Mouse (Mus musculus) retina, adult 2 months (tissue): ENCODE measurements at regions not wholly inside any gene's neighbourhood (a gene's known extent, or its start where the extent isn't known, plus 50 kb on each side); places are given as distances from the start of the nearest gene placed in this dataset.

Source experiments
- DNase-seq: peaks from one replicate; pipeline ENCODE4 v3.0.0-alpha.2; 2012; ENCODE audit warnings: low read depth, low spot score

DNA sequence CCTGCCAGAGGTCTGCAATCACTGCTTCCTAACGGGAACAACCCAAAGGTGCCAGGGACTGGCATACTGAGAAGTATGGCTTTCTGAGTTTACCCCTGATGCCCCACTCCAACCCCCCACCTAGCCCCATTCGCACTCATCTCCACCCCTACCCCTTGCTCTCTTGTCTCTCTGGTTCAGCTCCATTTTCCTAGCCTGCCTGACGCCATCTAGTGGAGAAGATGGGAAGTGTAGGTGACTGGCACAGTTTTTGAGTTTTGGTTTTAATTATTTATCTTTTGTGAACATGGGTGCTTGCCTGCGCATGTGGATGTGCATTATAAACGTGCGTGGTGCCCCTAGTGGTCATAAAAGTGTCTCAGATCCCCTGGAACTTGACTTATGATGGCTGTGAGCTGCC is 352.3 kb upstream of the Hs6st1 start:
- DNase-seq = no peak

DNA sequence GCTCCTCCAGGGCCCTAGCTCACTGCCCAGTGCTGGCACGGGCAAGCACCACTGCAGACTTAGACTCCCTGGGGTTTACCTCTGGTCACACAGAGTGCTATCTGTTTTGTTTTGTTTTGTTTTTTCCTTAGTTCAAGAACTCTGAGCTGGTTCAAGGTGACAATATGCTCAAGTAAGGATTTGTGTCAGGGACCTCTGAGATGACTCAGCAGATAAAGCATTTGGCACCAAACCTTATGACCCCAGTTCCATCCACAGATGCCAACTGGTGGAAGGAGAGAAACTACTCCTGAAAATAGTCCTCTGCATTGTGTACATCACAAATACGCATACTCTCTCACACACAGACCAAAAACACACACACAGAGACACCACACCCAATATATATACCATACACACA is 351.0 kb upstream of the Hs6st1 start:
- DNase-seq = no peak

DNA sequence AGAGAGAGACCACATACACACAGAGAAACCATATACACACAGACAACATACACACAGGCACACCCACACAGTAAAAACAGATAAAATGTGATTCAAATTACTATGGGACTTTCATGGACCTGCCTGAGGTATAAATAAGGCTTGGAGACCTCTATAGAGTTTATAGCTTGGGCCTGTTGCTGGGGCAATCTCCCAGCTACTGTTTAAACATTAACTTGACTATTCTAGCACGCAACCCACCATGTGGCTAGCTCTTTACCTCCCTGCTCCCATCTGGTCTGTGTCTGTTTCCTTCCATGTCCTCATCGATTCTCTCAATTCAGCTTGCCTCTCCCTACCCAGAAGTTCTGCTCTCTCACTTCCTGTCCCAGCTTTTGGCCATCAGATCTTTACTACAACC is 350.5 kb upstream of the Hs6st1 start:
- DNase-seq = no peak

DNA sequence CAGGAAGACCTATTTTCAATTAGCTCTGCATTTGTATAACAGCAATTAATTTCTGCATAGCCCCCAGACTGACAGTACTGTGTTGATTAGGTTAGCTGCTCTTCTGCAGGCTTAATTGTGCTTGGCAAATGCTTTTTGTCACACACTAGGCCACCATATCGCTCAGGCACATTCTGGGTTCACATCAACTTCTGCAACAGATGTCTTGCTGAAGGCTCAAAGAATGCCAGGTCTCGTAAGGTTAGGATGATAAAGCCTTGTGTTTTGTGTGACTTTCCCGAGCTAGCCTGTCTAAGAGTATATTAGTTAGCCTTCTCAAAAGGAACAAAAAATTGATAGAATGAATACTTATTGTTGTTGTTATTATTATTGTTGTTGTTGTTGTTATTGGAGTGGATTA is 348.1 kb upstream of the Hs6st1 start:
- no peak for DNase-seq

DNA sequence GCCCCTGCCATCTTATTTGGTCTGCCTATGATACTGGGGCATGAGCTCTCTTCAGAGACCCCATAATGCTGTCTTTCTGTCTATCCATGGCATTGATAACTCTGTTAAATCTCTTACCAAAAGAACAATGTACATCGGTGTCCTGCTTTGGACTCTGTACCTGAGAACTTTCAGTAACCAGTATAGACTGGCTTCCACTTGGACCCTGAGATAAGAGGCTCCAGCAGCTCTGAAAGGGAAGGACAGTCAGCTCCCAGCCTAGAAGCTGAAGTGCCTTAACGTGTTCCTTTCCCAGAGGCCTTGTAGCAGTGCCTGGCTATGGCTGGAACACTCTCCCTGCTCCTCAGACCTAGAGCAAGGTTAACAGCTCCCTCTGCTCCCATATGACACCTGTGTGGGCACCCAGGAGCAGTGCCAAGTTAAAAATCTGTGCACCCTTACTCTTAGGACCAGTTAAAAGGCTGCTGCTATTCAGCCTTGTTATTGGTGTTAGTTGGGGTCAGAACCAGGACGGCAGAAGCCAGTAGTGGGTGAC is 343.8 kb upstream of the Hs6st1 start:
- no peak for DNase-seq

DNA sequence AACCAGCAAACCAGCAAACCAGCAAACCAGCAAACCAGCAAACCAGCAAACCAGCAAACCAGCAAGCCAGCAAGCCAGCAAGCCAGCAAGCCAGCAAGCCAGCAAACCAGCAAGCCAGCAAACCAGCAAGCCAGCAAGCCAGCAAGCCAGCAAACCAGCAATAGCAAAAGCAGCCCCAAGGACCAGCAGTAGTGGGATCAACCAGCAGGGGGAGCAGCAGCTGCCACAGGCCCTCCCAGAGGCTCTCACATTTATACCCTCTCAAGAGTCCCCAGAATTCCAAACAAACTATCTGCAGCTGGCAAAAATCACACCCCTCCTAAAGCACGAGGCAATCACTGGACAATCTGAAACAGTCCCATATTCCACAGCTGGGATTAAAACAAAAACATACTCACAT is 341.6 kb upstream of the Hs6st1 start:
- DNase-seq = no peak

DNA sequence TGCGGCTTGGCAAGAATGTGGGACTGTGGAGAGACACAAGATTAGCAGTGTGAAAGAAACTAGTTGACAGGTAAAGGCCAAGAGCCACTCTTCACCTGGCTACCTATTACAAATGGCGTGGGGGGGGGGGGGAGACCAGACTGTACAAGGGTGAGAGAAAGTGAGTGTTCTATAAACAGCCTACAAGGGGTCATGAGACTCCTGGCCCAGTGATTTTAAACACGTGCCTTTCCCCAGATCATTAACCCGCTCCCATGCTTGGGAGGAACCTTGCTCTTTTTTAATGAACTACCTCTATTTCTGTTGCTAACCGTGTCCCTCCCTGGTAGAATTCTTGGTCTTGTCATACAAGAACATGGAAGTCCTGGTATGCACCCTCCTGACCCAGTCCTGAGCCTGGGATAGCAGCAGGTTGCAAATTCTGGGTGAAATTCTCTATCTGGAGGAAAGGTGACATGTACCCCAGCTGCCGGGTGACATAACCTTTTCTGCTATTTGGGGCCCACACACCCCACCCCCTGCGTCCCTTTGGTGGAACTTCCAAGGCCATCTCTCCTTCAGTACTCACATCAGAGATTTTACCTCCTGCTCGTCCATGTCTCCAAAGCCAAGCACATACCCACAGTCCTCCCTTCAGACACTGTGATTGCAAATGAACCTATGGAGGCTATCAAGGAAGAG is 340.8 kb upstream of the Hs6st1 start:
- no peak for DNase-seq

DNA sequence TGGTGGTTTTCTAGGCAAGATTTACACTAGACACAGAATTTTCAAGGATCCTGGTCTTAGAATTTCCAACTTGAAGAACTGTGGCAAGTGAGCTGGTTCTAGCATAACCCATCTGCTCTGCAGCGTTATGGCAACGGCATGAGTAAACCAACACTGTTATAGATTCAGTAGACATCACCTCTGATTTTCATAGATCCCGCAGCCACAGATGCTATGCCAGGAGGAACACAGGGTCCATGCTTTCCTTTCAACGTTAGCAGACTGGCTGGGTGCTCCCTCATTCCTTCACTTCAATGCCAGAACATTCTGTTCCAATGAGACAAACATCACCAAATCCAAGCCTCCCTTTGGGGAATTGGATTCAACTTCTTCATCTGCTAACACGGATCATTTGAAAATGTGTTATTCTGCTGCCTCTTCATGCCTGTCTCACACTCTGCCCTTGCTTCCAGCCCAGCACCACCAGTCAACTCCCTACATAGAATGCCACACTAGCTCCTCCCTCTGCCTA is 338.4 kb upstream of the Hs6st1 start:
- no peak for DNase-seq

DNA sequence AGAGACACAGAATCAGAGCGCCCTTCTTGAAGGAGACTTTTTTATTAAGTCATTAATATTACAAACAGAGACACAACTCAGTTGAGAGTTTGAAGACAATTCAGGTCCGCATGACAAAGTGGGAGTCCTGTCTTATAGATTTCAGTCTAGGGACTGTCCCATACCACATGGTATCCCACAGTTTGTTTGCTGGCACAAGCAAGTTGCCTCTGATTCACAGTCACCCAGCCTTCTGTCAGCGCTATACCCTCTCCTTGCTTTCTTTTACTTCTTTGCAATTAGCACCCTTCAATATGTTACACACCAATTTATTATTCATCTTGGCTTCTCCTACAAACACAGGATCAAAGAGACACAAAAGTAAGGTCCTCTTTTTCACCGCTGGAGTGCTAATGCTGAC is 337.9 kb upstream of the Hs6st1 start:
- no peak for DNase-seq

DNA sequence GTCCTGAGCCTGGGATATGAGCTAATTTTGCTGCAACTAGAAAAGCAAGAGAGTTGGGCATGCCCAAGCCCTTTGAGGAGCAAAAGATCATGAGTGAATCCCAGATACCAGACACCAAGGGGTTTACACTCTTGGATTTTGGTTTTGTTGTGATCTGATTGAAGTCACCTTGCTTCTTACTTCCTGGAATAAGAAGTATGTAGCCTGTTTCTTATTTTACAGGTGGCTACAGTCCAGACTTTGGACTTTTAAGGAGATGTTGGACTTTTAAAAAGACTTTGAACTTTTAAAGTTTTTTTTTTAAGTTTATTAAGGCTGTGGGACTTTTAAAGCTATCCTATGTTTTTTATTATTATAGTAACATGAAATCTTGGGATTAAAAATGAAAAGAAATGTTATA is 332.0 kb upstream of the Hs6st1 start:
- DNase-seq = no peak

DNA sequence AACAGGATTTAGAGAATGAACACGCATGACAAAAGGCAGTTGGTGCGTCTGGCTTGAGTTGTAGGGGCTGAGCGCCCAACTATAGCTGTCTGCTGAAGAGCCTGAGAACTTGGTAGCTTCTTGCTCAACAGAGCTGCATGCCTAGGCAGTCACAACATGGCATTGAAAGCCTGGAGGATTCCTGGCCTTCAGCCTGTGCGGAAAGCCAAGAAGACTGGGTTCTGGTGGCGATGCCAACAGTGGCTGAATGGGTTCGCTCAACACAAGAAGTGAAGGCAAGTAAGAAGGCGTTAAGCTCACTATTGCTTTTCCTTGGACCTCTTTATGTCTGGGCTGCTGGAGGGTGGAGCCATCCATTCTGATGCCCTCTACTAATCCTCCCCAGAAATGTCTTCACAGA is 318.6 kb upstream of the Hs6st1 start:
- no peak for DNase-seq

DNA sequence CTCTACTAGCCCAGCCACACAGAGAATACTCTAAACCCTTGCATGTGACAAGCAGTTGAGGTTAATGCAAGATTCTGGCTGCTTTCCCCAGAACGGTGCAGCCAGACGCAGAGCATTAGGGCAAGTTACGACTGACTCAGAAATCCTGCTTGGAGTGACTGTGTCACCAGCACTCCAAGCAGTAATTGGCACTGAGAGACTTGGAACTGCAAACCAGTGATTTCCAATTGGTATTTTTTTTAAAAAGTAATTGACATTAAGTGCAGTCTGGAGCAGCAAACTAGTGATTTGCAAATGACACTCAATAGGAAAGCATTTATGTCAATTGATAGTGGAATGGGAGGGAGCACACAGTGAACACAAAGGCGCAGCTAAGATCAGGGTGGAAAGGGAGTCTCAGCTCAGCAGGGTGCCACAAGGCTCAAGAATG is 318.1 kb upstream of the Hs6st1 start:
- no peak for DNase-seq

DNA sequence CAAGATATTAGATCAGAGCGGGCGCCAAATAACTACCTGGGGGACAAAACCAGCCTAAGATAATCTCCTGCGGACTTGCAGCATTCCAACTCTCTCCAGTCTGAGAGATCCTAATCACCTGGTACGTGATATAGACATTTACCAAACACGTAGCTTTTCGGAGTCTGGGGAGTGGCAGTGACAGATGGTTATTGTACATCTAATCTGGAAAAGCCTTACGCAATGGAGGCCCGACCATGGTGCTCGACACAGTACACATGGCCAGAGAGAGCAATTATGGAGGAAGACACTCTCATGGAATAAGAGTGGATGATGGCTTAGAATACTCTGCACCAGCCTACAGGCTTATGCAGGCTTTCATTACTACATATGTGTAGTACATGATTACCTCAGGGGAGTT is 315.6 kb upstream of the Hs6st1 start:
- DNase-seq = no peak

DNA sequence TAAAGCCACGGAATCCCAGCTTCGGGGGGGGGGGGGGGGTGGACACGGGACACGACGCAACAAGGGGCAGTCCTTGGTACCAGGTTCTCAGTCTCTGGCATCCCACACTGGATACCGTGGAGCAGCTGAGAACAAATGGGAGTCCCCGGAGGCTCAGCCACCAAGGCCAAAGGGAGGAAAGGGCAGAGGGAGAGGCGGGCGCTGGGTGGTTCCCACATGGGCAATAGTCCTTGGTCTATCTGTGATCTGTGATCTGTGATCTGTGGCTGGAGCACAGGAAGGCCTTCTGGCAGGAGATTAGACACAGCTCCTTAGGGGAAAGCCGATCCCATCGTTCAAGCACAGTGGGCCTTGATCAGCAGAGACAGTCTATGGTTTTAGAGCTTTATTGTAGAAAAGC is 314.0 kb upstream of the Hs6st1 start:
- no peak for DNase-seq

DNA sequence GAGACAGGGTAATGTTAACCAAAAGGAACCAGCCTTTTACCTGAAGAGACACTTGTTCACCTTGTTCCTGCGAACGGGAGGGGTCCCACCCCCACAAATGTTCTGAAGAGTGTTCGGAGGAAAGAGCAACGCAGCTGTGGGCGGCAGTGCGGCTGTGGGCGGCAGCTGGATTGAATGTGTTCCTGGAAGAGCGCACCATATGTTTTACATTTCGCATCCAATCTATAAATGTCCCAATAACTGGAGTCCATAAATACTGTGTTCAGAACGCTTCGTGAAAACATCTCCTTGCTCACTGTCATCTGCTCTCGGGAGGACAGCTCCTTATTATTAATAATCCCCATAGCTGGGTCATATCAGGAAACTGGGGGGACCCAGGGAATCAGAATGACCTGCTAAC is 309.2 kb upstream of the Hs6st1 start:
- no peak for DNase-seq

DNA sequence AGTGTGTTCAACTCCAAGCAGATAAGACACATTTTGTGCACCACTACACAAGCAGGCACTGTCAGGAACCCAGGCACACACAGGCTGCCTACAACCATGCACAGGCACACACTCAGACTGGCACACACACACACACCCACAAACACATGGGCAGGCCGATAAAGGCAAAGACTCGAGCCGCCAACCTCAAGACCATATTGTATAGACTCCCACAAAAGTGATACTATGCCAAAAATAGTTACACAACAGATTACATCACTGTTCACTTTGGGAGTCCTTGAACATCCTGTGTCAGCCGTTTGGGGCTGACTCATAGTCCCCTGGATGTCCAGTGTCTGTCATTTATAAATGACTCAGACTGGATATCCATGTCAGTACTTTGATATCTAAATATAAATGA is 308.6 kb upstream of the Hs6st1 start:
- no peak for DNase-seq

DNA sequence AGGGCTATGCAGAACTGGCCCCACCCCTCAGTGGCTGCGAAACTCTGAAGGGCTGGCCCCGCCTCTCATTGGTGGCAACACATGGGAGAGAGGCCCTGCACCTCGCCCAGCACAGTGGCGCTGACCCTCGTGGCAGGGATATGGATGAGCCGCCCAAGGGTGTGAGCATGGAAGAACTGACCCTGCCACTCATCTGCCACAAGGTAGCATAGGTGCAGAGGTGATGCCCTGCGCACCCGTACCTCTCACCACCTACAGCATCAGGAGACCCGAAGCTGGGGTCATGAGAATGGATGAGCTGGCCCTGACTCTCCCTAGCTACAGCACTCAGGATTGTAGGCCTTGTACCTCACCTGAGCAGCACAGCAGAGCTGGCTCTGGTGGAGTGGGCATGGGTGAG is 305.1 kb upstream of the Hs6st1 start:
- no peak for DNase-seq

DNA sequence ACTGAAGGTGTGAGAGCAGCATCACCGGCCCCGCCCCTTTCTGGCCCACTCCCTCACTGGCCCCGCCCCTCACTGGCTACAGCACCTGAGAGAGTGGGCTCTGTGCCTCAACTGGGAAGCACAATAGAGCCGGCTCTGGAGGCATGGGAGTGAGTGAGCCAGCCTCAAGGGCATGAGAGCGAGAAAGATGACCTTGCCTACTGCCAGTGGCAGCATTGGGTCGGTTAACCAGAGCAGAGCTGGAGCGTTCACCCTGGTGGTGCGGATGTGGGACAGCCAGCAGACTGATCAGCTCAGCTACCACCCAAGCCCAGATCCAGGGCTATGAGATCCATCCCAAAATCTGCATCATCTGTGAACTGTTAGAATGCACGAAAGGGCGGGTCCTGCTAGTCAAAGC is 304.7 kb upstream of the Hs6st1 start:
- no peak for DNase-seq

DNA sequence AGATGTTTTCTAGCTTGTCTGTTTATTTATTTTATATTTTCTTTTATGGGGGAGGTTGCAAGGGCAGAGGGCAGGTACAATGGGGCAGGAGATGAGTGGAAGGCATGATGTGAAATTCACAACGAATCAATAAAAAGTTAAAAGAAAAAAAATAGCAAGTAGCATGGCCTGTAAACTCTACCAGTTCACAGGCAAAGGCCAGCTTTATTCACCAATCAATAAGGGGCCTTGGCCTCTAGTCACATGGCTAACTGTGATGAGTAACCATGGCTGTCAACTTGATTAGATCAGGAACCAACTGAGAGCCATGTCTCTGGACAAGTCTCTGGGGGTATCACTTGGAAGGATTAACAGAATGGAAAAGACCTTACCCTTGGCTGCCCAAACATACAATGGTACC is 304.1 kb upstream of the Hs6st1 start:
- DNase-seq = no peak

DNA sequence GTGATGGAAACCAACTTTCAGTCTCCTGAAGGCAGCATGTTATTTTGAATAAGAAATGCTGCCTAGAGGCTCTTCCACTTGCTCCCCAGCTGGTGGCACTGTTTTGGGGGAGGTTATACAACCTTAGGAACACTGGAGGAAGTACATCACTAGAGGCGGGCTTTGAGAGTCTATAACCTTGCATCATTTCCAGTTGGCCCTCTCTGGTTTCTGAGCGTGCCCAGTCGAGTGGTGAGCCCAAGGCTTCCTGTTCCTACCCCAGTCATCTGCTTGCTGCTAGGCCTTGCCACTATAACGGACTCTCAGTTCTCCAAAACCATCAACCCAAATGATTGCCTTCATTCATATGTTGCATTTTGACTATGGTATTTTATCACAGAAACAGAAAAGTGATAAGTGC is 302.5 kb upstream of the Hs6st1 start:
- DNase-seq = no peak

DNA sequence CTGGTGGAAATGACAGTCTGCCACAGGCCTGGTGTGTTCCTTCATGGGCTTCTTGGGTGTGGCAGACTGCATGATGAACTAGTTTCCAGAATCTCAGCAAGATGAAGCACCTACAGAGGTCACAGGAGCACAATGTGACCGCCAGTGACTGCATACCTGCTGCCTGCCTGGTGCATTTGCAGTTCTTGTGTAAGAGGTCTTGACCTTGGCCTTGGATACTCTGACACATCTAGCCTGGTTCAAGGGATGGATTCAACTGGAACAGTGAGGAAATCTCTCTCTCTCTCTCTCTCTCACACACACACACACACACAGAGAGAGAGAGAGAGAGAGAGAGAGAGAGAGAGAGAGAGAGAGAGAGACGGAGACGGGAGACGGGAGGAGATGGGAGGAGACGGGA is 301.9 kb upstream of the Hs6st1 start:
- no peak for DNase-seq

DNA sequence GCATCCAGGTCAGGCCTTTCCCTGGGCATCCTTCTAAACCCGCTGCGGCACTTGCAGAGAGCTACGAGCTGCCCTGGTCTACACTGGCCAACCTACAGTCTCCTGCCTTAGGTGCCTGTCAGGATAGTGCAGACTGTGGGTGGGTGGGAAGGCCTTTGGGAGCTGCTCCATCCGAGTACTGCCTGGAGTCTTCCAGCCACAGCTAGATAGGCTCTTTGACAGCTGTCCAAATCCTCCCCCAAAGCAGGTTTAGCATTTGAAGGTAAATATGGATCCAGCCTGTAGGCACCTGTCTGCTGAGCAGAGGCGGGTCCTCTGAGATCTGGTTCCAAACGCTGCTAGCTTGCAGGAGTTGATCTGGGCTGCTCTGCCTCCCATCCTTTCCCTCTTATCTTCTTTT is 295.6 kb upstream of the Hs6st1 start:
- DNase-seq = no peak

DNA sequence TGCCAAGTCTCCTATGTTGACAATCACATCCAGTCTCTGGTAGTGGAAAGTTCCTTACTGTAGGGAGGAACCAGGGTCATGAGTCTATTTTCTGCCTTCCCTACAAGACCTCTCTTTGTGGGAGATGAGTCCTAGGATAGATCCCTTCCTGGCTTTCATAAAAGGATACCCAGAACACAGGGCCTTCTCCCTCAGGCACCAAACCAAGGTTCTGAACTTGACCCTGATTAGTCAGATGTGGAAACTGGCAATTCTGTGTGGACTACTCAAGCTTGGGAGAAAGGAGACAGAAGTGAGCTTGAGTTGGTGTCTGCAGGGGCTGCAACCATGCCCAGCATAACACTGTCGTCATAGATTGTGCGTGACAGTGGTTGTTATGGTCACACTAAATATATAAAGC is 293.6 kb upstream of the Hs6st1 start:
- DNase-seq = no peak

DNA sequence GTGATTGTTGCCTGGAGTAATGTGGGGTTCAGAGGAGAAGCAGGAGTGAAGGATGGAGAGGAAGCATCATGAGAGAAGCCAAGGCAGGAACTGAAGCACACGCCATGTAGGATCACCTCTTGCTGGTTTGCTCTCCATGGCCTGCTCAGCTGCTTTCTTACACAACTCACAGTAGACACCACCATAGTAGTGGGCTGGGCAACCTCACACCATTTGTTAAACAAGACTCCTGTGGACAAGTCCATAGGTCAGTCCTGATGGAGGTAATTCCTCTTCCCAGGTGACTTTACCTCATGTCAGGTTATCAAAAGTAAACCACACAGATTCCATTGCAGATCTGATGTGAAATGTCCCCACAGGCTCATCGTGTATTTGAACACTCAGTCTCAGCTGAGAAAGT is 285.5 kb upstream of the Hs6st1 start:
- no peak for DNase-seq
